Mouse (Mus musculus) heart, adult 2 months (tissue): ENCODE results near the gene Tldc1.

Experiments
- CTCF ChIP-seq: fragments of 200-600 bp; IDR thresholded peaks from 2 replicates; pipeline ENCODE4 v1.8.1; 2022; ENCODE audit warnings: antibody characterized with exemption, mild to moderate bottlenecking, moderate library complexity
- EP300 ChIP-seq: fragments of 200-500 bp; IDR thresholded peaks from 2 replicates; pipeline ENCODE4 v1.6.1; 2011; ENCODE audit warnings: low read depth, low read length, control low read depth; ENCODE audit not compliant: insufficient read depth
- POLR2A ChIP-seq: fragments of 200-500 bp; IDR thresholded peaks from 2 replicates; pipeline ENCODE4 v1.6.1; 2011; ENCODE audit warnings: mild to moderate bottlenecking, low read depth, low read length, control low read depth; ENCODE audit not compliant: insufficient read depth

GRCm38 (mm10) chr8:119824100-119824499, 45.9 kb upstream of the Tldc1 start:
- TF ChIP-seq CTCF (no peak), POLR2A (no peak), EP300 (no peak)
